ENCODE assay signal across 7 mouse cellular contexts in the genomic region with DNA sequence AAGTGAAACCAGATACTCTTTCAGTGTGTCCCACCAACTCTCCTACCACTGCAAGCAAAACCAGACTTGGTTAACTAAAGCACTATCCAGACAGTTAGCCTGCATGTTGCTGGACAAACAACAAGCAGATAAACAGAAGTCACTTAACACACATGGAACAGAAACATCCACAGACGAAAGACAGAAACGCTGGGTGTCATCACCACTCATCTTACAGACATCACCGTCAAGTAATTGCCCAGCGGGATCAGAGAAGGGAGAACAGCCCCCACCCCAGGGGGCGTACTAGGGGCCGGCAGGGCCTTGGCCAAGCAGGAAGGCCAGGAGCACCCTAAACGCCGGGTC. TPM values are rescaled to one million over a fixed set of nuclear protein-coding genes. Genes with fewer than 3 reads are reported as not detected.
DNase-seq lines count a peak whose midpoint lies in the region; ATAC-seq and TF ChIP-seq lines count a peak whose summit lies in the region.

No protein-coding gene starts in this region.

- H3K4me2 ChIP-seq in lung, embryonic 14.5 days = peak overlapping the region; percentile 75
- H3K4me2 ChIP-seq in embryonic facial prominence, embryonic 13.5 days = peak overlapping the region; percentile 83
- H3K4me2 ChIP-seq in intestine, postnatal 0 days (replicated peaks; ENCODE audit: low read depth) = peak overlapping the region; percentile 94

- peaks cover 4% of the 10 kb centered on the region for H3K4me1 ChIP-seq in lung, embryonic 14.5 days (ENCODE audit: insufficient read depth)
- peaks cover 17% of the 10 kb centered on the region for H3K4me1 ChIP-seq in embryonic facial prominence, embryonic 13.5 days
- H3K4me1 ChIP-seq in intestine, postnatal 0 days (replicated peaks; ENCODE audit: control insufficient read depth, insufficient read depth, low read length) = no peaks in the 10 kb centered on the region
- no peaks in the 10 kb centered on the region for H3K4me1 ChIP-seq in olfactory bulb, adult 2 months (ENCODE audit: control insufficient read depth, insufficient read depth, low read length)

- no peak for TF ChIP-seq CTCF in lung, embryonic 14.5 days (IDR thresholded peaks at IDR 0.05; ENCODE audit: low read depth)
- no peak; the same call in 1 of the 2 replicates for TF ChIP-seq CTCF in intestine, postnatal 0 days (IDR thresholded peaks at IDR 0.05; ENCODE audit: low read depth)
- TF ChIP-seq CTCF in olfactory bulb, adult 2 months (IDR thresholded peaks at IDR 0.05; ENCODE audit: insufficient read depth, low read depth, low read length) = no peak

- peak overlapping the region; percentile 93 for H3K4me3 ChIP-seq in lung, embryonic 14.5 days (ENCODE audit: low read depth, low read length)
- H3K4me3 ChIP-seq in embryonic facial prominence, embryonic 13.5 days = peak overlapping the region; percentile 90
- H3K4me3 ChIP-seq in intestine, postnatal 0 days (ENCODE audit: low read depth, low read length) = peak overlapping the region; percentile 94
- H3K4me3 ChIP-seq in olfactory bulb, adult 2 months (ENCODE audit: insufficient read depth, low read depth, low read length) = peak overlapping the region; percentile 81

- peak overlapping the region; percentile 79 for H3K9ac ChIP-seq in lung, embryonic 14.5 days
- peak overlapping the region; percentile 93 for H3K9ac ChIP-seq in embryonic facial prominence, embryonic 13.5 days
- H3K9ac ChIP-seq in intestine, postnatal 0 days (ENCODE audit: low read depth, low read length) = peak overlapping the region; percentile 81

- WGBS in lung, embryonic 14.5 days = 0% methylated on average over 8 of the region's 8 CpGs
- WGBS in embryonic facial prominence, embryonic 13.5 days = under 1% methylated on average over 8 of the region's 8 CpGs
- 1% methylated on average over 8 of the region's 8 CpGs for WGBS in intestine, postnatal 0 days
- WGBS in olfactory bulb, adult 2 months = 0% methylated on average over 8 of the region's 8 CpGs

- no peak for TF ChIP-seq POLR2A in olfactory bulb, adult 2 months (IDR thresholded peaks at IDR 0.05; ENCODE audit: insufficient read depth, low read depth, low read length)

- H3K27me3 ChIP-seq in lung, embryonic 14.5 days (ENCODE audit: insufficient read depth, low read length) = no peaks in the 10 kb centered on the region
- H3K27me3 ChIP-seq in embryonic facial prominence, embryonic 13.5 days = no peaks in the 10 kb centered on the region
- no peaks in the 10 kb centered on the region for H3K27me3 ChIP-seq in intestine, postnatal 0 days (replicated peaks; ENCODE audit: control insufficient read depth, insufficient read depth, low read length)

- no peak for DNase-seq in lung, embryonic 14.5 days
- DNase-seq in lung, postnatal 10 days = no peak
- DNase-seq in right cerebral cortex, postnatal 25 days = no peak
- DNase-seq in urinary bladder, adult 2 months (ENCODE audit: low spot score) = no peak

- peaks cover 35% of the 10 kb centered on the region for H3K36me3 ChIP-seq in lung, embryonic 14.5 days (ENCODE audit: insufficient read depth)
- H3K36me3 ChIP-seq in embryonic facial prominence, embryonic 13.5 days = peaks cover 37% of the 10 kb centered on the region
- peaks cover 11% of the 10 kb centered on the region; the same call in 1 of the 2 replicates for H3K36me3 ChIP-seq in intestine, postnatal 0 days (ENCODE audit: control insufficient read depth, insufficient read depth)

- no peak overlapping the region for H3K27ac ChIP-seq in lung, embryonic 14.5 days (ENCODE audit: low read depth)
- peak overlapping the region; percentile 68 for H3K27ac ChIP-seq in embryonic facial prominence, embryonic 13.5 days
- peak overlapping the region; percentile 50; the same call in 1 of the 2 replicates for H3K27ac ChIP-seq in intestine, postnatal 0 days (ENCODE audit: low read depth, low read length)
- no peak overlapping the region for H3K27ac ChIP-seq in olfactory bulb, adult 2 months (ENCODE audit: insufficient read depth, low read depth, low read length)

- no peaks in the 10 kb centered on the region for H3K9me3 ChIP-seq in lung, embryonic 14.5 days (ENCODE audit: low read depth, low read length)
- no peaks in the 10 kb centered on the region for H3K9me3 ChIP-seq in embryonic facial prominence, embryonic 13.5 days
- no peaks in the 10 kb centered on the region for H3K9me3 ChIP-seq in intestine, postnatal 0 days (ENCODE audit: control insufficient read depth)

- no peak for ATAC-seq in lung, embryonic 14.5 days (ENCODE audit: insufficient read depth)
- ATAC-seq in embryonic facial prominence, embryonic 13.5 days (ENCODE audit: insufficient number of reproducible peaks, insufficient read depth, low FRiP score, low TSS enrichment, low read depth) = no peak
- no peak for ATAC-seq in intestine, postnatal 0 days

RNA-seq across cellular contexts. Expression of gene Gemin5, which starts 0.5 kb away (rescaled TPM):
- polyA plus RNA-seq in lung, embryonic 14.5 days (2014; fragmentation: Nextera tagmentation; extraction: Ambion mirVana) = 26.9 and 27.6 TPM in 2 replicates
- 25.0 and 26.1 TPM in 2 replicates for polyA plus RNA-seq in embryonic facial prominence, embryonic 13.5 days (2015; fragmentation: Nextera tagmentation; extraction: Ambion mirVana)
- 3.6 and 4.0 TPM in 2 replicates for polyA plus RNA-seq in intestine, postnatal 0 days (2015; fragmentation: Nextera tagmentation; extraction: Ambion mirVana)
- not detected in 2 replicates for polyA plus RNA-seq in olfactory bulb, adult 2 months (2012; ENCODE audit: insufficient read depth, insufficient read length, low replicate concordance, missing spikeins)
- polyA plus RNA-seq in urinary bladder, adult 2 months (2012; rRNA removed) = 6.6 and 7.1 TPM in 2 replicates

RNA-seq across cellular contexts. Expression of gene Mrpl22, which starts 3.7 kb away (rescaled TPM):
- polyA plus RNA-seq in lung, embryonic 14.5 days (2014; fragmentation: Nextera tagmentation; extraction: Ambion mirVana) = 115 and 128 TPM in 2 replicates
- polyA plus RNA-seq in embryonic facial prominence, embryonic 13.5 days (2015; fragmentation: Nextera tagmentation; extraction: Ambion mirVana) = 135 and 138 TPM in 2 replicates
- 86.2 and 90.1 TPM in 2 replicates for polyA plus RNA-seq in intestine, postnatal 0 days (2015; fragmentation: Nextera tagmentation; extraction: Ambion mirVana)
- not detected in 2 replicates for polyA plus RNA-seq in olfactory bulb, adult 2 months (2012; ENCODE audit: insufficient read depth, insufficient read length, low replicate concordance, missing spikeins)
- 50.3 and 66.3 TPM in 2 replicates for polyA plus RNA-seq in urinary bladder, adult 2 months (2012; rRNA removed)

RNA-seq across cellular contexts. Expression of gene Igtp, which starts 31.6 kb away (rescaled TPM):
- polyA plus RNA-seq in lung, embryonic 14.5 days (2014; fragmentation: Nextera tagmentation; extraction: Ambion mirVana) = 3.7 and 4.3 TPM in 2 replicates
- polyA plus RNA-seq in embryonic facial prominence, embryonic 13.5 days (2015; fragmentation: Nextera tagmentation; extraction: Ambion mirVana) = 3.1 and 3.4 TPM in 2 replicates
- 10.9 and 11.5 TPM in 2 replicates for polyA plus RNA-seq in intestine, postnatal 0 days (2015; fragmentation: Nextera tagmentation; extraction: Ambion mirVana)
- polyA plus RNA-seq in olfactory bulb, adult 2 months (2012; ENCODE audit: insufficient read depth, insufficient read length, low replicate concordance, missing spikeins) = not detected in 2 replicates
- 23.8 and 57.1 TPM in 2 replicates for polyA plus RNA-seq in urinary bladder, adult 2 months (2012; rRNA removed)

RNA-seq across cellular contexts. Expression of gene Irgm2, which starts 31.6 kb away (rescaled TPM):
- 1.8 and 1.9 TPM in 2 replicates for polyA plus RNA-seq in lung, embryonic 14.5 days (2014; fragmentation: Nextera tagmentation; extraction: Ambion mirVana)
- polyA plus RNA-seq in embryonic facial prominence, embryonic 13.5 days (2015; fragmentation: Nextera tagmentation; extraction: Ambion mirVana) = 1.5 and 1.8 TPM in 2 replicates
- 5.4 and 6.4 TPM in 2 replicates for polyA plus RNA-seq in intestine, postnatal 0 days (2015; fragmentation: Nextera tagmentation; extraction: Ambion mirVana)
- not detected in 2 replicates for polyA plus RNA-seq in olfactory bulb, adult 2 months (2012; ENCODE audit: insufficient read depth, insufficient read length, low replicate concordance, missing spikeins)
- 22.1 and 54.2 TPM in 2 replicates for polyA plus RNA-seq in urinary bladder, adult 2 months (2012; rRNA removed)

Comparison
In these comparisons a context has a peak if more than half of its experiments do, and no peak if none do; other contexts are left out.
1. H3K27ac ChIP-seq: peak in embryonic facial prominence, embryonic 13.5 days (single experiment) and intestine, postnatal 0 days (single experiment); none in lung, embryonic 14.5 days (single experiment) and olfactory bulb, adult 2 months (single experiment).
2. RNA of gene Mrpl22, which starts 3.7 kb away (polyA plus RNA-seq): 135 to 138 TPM in embryonic facial prominence, embryonic 13.5 days, 115 to 128 TPM in lung, embryonic 14.5 days, 86.2 to 90.1 TPM in intestine, postnatal 0 days and 50.3 to 66.3 TPM in urinary bladder, adult 2 months; not detected in olfactory bulb, adult 2 months; every median in the first group is over 10 times any median in the second.
3. Peak in every context shown above with its lines, with median percentiles within 50 percentile points of each other: H3K4me2 ChIP-seq, H3K4me3 ChIP-seq and H3K9ac ChIP-seq.